Mouse (Mus musculus) brain, embryonic 14.5 days (tissue): ENCODE measurements at regions not wholly inside any gene's neighbourhood (a gene's known extent, or its start where the extent isn't known, plus 50 kb on each side); places are given as distances from the start of the nearest gene placed in this dataset.

Experiments used
- CTCF ChIP-seq: fragments of 200-500 bp; IDR thresholded peaks from 2 replicates; pipeline ENCODE4 v1.5.1; 2012; ENCODE audit warnings: inconsistent platforms, mild to moderate bottlenecking, moderate library complexity, borderline replicate concordance; ENCODE audit not compliant: insufficient read depth, insufficient read length; ENCODE audit errors: extremely low read depth
- POLR2A ChIP-seq: fragments of 200-500 bp; IDR thresholded peaks from 2 replicates; pipeline ENCODE4 v1.6.1; 2012; ENCODE audit warnings: mild to moderate bottlenecking, inconsistent platforms, borderline replicate concordance; ENCODE audit not compliant: poor library complexity, insufficient read depth, insufficient read length, severe bottlenecking; ENCODE audit errors: extremely low read depth

- TF ChIP-seq POLR2A (no peak), CTCF (no peak)
These were observed 261.0 kb upstream of the Cxadr start for GRCm38 (mm10) chr16:78040149-78040920.
